ENCODE assay signal across 8 mouse cellular contexts in genomic region chr2:105230333-105230732, GRCm38 (mm10). TPM values are rescaled to one million over a fixed set of nuclear protein-coding genes. Genes with fewer than 3 reads are reported as not detected.
DNase-seq lines count a peak whose midpoint lies in the region; ATAC-seq lines count a peak whose summit lies in the region.

No protein-coding gene starts in this region.

- peak; percentile 54 for DNase-seq in kidney, adult 18-20 months
- no peak for DNase-seq in kidney, adult 8-10 months
- peak; percentile 51 for DNase-seq in R1 (ENCODE audit: low read depth, low spot score)
- DNase-seq in layer of hippocampus, adult 9-10 months (ENCODE audit: low spot score): peak; percentile 31
- peak; percentile 28 to 74 for DNase-seq in spleen, postnatal 4 days (ENCODE audit: low spot score in 2 of 2)

- peak; percentile 83 for ATAC-seq in common myeloid progenitor, adult 5-6 weeks (replicated peaks; ENCODE audit: low read depth, poor library complexity, severe bottlenecking)
- ATAC-seq in granulocyte monocyte progenitor cell, adult 5-6 weeks (replicated peaks; ENCODE audit: poor library complexity, severe bottlenecking): peak; percentile 77
- ATAC-seq in megakaryocyte-erythroid progenitor cell, adult 5-6 weeks (replicated peaks; ENCODE audit: low FRiP score, low TSS enrichment, poor library complexity, severe bottlenecking): peak; percentile 65

RNA-seq across cellular contexts. Expression of gene Them7, which starts 6.2 kb away (rescaled TPM):
- total RNA-seq in common myeloid progenitor, adult 5-6 weeks (2017): 2.1 and 2.5 TPM in 2 replicates
- total RNA-seq in granulocyte monocyte progenitor cell, adult 5-6 weeks (2014; fragmentation: Nextera tagmentation): 3.6 and 5.5 TPM in 2 replicates
- total RNA-seq in granulocyte monocyte progenitor cell, adult 5-6 weeks (2017): 2.1 and 3.3 TPM in 2 replicates
- total RNA-seq in megakaryocyte-erythroid progenitor cell, adult 5-6 weeks (2014; fragmentation: Nextera tagmentation): 1.3 and 2.7 TPM in 2 replicates
- 2.7 and 3.2 TPM in 2 replicates for total RNA-seq in megakaryocyte-erythroid progenitor cell, adult 5-6 weeks (2017)

Comparison
In these comparisons a context has a peak if more than half of its experiments do, and no peak if none do; other contexts are left out.
1. DNase-seq: peak in kidney, adult 18-20 months (single experiment), R1 (single experiment), layer of hippocampus, adult 9-10 months (single experiment) and spleen, postnatal 4 days (2 of 2); none in kidney, adult 8-10 months (0 of 2).
2. Peak in every context shown above with its lines, with median percentiles within 50 percentile points of each other: ATAC-seq.